Mouse (Mus musculus) erythroblast, adult 5-6 weeks (primary cell): ENCODE measurements around the gene Sh3pxd2b. TPM values are rescaled to one million over a fixed set of nuclear protein-coding genes. Genes with fewer than 3 reads are reported as not detected.

ENCODE experiments used
- ATAC-seq: replicated peaks from 2 replicates; pipeline ENCODE4 v1.8.0; 2016; ENCODE audit warnings: moderate number of reproducible peaks, mild to moderate bottlenecking, moderate TSS enrichment, inconsistent platforms; ENCODE audit not compliant: poor library complexity, low FRiP score, severe bottlenecking
- total RNA-seq, 2 experiments: library from RNA; stranded (forward) in 1 of 2; stranded (reverse) in 1 of 2; fragments of 150-400 nt in 1 of 2; fragments of 200-764, 138-1000 nt in 1 of 2; gene quantifications; 2 replicates each; pipeline versions ENCODE4 v1.2.3 to v1.2.4; 2015 to 2017; ENCODE audit warnings: low replicate concordance in 2 of 2

The Sh3pxd2b gene
- total RNA-seq, 2 experiments from 2014 or later, result 0.85 to 0.96 TPM

DNA sequence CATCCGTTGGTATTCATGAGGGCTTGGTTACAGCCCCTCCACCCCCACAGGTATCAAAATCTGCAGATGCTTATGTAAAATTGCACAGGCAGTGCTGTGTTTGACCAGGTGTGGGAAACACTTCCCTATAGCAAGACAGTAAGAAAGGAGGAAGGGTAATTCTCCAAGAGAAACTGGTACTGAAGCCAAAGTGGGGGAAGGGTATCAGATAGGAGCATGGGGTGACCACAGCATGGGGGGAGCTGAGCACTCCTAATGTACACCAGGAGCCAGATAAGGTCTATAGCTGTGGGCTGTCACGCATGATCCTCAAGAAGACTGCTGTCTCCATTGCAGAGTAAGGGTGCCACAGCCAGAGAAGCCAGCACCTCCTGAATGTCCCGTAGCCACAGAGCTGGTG, 21.4 kb downstream of the Sh3pxd2b start:
- no peak for ATAC-seq

DNA sequence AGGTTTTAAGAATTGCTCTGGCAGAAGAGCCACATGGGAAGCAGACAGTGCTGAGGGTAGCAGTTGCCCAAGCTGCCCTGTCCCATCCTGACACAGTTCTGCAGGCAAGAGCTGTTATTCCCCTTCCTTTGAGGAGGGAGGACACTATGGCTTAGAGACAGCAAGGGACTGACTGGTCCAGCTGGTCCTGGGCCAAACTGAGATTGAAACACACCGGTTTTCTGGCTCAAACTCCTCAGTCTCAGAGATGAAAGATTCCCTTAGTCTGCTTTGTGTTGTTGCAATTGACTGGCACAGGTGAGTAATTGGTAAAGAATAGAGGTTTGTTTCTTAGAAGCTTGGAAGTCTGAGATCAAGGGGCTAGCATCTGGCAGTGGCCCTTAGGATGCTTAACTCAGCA, 23.3 kb downstream of the Sh3pxd2b start:
- ATAC-seq, result no peak

DNA sequence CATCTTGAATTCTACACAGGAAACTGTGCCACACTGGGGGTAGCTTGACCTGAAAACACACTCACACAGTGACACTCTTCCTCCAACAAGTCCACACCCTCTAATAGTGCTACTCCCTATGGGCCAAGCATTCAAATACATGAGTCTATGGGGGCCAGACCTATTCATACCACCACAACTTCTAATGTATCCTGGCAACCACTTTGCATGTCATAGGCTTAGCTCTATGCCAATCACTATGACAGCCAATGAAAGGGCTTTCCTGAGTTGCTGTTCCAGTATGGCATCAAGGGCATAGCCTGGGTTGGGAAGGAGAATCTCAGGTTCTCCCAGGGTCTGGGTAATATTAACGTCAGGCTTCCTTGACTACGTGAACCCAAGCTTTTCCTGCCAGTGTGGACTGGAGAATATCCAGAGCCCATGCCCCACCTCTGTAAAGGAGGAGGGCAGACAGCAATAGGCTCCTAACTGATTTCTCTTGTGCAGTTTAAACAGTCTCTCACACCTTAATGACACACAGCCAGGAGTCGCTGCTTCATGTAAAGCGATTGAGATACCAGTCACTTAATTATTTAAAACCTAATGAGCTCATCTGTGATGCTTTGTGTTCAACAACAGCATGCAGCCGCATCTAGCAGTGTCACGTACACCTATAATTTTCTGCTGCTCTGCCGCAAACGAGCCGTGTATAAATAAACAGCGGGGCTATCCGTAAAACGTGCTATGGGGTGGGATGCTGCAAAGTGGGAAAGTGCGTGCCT, 25.8 kb downstream of the Sh3pxd2b start:
- ATAC-seq, result no peak

DNA sequence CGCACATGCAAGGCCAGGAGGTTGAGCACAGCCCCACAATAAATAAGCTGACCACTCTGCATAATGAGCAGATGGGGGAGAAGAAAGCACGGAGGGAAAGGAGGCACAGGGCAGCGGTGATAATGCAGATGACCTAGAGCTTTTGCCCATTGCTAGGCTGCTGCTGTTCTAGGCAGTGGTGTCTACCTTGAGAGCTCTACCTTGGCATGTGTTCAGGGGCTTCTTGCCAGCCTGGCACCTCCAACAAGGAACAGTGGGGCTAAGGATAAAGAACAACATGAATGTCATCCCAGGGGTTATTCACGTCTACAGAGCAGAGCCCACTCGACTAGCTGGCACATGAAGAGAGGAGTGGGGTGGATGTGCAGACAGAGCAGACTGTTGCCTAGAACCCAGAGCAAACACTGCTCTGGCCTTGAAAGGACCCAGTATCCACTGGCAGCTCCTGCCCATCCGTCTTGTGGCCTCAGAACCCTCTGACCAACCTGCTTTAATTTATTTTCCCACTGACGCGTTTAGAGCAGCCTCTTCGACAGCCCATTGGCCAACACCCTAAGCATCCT, 26.5 kb downstream of the Sh3pxd2b start:
- ATAC-seq, result no peak

DNA sequence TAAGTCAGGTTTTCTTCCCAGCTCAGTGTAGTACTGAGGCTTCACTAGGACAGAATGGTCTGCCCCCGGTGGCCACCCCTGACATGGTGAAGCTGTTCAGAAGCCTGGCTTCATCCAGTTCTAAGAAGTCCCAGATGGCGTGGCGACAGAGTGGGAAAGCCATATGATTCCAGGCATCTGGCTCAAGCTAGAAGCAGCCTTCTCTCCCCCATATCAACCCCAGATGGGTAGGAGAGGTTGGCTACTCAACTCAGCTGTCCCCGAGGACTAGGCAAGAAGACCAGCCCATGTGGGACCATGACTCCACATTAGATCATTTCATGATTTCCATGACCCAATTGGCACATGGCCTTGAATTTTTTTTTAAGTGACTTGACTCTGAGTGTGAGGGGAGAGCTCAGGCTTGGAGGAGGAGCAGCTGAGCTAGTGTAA, 27.5 kb downstream of the Sh3pxd2b start:
- no peak for ATAC-seq

DNA sequence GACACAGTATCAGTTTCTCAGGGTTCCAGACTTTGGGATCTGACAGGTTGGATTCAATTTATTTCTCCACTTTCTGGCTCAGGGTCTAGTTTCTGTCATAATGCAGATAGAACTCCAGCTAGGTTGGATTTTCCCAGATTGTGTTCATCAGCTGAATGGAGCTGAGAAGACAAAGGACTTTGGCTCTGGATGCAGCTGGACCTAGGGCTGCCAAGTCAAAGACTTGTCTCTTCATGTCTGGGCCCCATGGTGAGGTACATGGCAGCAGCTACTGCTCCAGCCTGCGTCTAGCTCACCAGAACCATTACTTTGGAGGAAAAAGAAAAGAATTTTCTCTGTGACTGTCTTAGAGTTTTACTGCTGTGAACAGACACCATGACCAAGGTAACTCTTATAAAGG, 28.5 kb downstream of the Sh3pxd2b start:
- ATAC-seq, result no peak

DNA sequence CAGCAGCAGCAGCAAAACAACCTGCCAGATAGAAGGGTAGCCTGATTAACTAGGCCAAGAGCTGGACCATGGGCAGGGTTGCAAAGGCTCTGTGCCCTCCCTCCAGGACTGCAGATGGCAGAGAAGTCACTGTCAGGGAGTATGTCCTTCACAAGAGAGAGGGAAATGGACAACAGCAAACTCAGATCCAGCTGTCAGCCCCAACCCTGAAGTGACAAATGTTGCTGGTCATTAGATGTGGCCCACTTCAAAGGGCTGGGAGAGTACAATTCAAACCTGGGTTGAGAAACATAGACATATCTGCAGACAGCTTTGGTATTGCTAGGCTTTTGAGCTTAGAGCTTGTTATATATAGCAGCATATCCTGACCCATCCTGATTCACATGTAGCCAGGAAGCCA, 32.3 kb downstream of the Sh3pxd2b start:
- no peak for ATAC-seq

DNA sequence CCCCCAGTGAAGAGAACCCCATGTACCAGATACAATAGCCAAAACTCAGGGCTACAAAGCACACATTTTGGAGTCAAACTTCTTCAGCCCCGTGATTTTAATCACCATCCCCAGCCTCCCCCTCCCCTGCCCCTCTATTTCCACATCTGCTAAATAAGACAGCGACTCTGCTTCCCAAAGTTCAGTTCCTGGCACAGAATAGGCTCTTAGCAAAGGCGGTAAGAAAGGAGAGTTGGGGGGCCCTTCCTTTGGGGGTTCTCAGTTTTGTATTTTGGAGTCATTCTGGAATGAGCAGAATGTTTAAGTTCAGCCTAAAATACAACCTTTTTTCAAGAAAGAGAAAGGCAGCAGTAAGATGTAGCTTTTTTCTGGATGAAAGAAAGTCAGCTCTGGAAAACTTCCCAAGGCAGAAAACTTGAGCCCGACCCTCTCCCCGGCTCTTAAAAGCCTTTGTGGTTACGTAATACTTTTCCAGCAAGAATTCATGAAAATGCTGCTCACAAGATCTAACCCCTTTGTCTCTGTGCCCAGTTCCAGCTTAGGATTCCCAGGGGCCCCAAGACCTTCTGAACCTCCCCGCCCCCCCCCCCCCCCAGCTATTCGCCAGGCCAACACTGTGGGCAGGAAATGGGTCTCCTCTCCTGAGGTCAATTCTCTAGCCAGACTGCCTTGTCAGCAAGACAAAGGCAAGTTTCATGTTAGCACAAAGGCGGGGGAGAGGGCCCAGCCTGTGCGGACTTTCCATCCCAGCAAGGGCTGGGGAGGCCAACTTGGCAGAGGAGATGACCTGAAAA, 35.9 kb downstream of the Sh3pxd2b start:
- ATAC-seq, result no peak

DNA sequence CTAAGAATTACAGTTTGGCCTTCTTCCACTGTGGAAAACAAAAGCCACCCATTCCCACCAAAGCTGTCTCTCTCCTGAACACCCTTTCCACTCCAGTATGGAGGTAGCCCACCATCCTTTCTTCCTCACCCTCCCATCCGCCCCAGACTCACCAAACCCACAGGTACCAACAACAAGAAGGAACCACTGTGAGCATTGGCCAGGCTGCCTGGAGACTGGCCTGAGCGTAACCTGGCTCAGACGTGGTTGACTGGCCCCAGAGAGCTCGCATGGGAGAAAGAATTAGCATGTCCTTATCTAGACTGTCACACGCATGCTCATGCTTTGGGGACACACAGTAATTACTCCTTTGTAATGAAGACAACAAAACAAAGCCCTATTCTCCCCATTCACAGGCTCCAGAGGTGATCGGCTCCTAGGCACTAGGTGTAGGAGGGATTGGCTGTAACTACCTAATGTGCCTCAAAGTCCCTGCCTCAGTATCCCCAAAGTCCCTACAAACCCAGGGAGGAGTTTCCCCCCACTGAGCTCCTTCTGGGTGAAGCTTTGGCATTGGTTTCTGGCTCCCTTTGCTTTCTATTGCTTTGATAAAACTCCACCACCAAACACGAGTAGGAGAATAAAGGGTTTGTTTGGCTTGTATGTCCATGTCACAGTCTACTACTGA, 36.6 kb downstream of the Sh3pxd2b start:
- no peak for ATAC-seq

DNA sequence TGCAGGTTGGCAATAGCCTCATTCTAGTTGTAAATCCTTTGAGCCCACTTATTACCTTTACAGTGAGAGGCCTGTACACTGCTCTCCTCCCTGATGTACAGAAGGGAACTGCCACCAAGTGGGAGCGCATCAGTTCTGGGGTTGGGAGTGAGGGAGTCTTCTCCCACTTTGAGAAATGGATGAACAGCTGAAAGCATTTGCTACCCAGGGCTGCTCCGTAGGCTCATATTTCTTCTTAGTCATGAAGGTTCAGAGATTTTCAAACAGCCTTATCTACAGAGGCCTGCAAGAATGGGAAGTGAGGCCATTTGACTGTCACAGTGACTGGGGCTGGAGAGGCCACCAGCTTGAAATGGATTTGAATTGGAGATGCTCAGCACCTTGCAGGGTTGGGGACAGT, 38.4 kb downstream of the Sh3pxd2b start:
- ATAC-seq, result no peak

DNA sequence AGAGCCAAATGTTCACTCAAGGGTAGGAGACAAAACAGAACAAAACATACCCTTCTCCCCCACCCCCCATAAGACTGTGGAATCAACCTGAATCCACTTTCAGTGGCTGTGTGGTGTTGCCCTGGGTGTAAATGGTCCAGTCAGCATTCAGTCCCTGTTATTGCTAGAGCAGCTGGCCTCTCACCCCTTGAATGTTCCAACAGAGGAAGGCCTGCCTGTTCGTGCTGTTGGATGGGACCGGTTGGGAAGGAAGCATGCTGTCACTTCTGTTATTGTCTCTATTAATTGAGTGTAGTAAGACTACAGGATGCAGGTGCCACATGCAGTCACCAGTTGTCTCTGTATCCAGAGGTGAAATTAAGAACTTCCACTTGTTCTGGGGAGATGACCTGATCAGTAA, 40.4 kb downstream of the Sh3pxd2b start:
- no peak for ATAC-seq

DNA sequence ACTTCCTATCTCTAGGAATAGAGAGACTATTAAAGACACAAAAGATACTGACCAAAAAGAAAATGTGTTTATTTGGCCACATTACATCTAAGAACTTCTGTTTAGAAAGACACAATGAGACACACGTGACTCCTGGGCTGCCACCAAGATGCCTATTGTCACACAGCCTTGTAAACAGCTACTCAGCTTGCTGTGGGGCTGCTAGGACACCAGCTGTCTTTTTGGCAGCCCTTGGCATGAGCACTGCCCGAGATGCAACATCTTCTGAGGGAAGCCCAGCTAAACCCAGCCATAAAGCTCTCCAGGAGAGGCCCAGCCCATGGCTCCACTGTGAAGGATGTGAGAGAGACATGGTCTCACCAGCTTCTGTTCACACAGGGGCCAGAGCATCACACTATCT, 45.5 kb downstream of the Sh3pxd2b start:
- no peak for ATAC-seq

DNA sequence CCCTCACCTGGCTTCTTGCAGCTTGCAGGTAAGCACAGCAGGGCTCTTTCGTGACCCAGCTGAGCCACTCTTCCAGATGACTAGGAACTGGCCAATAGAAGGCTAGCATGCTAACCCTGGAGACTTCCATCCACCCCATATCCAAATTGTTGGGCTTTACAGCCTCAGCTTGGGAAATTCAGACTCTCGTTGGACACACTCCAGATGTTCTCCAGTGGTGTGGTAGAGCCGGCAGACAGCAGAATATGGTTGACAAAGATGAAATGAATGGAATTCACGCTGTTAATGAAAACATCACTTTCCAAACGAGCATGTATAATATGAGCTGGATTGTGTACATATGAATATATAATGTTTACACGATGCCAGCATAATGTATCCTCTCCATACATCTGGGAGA, 48.2 kb downstream of the Sh3pxd2b start:
- ATAC-seq, result no peak

DNA sequence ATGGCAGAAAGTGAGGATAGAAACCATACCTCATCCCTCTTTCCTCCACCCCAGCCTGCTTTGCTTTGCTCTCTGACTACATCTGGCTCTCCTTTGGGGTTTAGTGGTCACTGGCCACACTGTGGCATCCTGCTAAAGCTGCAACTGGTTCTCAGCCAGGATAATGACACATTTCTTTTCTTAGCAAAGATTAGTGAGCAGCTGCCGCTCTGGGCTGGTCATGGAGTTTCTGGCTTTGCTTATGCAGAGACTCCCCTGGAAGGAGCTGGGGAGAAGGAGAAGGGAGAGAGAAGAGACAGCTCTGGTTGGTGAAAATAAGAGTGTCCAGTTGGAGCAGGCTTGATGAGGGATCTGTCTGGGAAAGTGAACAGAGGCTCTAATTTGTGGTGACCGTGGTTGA, 50.8 kb downstream of the Sh3pxd2b start:
- no peak for ATAC-seq

DNA sequence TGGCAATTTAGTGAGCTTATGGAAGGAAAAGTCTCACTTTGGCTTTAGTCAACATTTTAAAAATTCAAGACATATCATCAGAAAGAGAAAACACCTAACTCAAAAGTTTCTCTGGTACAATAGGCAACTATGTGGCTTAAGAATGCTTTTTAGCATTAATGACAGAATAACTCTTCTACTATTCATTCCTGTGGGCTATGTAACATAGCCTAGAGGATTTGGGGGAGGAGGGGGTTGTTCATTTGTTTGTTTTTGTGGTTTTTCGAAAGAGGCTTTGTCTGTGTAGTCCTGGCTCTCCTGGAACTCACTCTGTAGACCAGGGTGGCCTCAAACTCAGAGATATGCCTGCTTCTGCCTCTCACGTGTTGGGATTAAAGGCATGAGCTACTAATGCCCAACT, 51.6 kb downstream of the Sh3pxd2b start:
- no peak for ATAC-seq

DNA sequence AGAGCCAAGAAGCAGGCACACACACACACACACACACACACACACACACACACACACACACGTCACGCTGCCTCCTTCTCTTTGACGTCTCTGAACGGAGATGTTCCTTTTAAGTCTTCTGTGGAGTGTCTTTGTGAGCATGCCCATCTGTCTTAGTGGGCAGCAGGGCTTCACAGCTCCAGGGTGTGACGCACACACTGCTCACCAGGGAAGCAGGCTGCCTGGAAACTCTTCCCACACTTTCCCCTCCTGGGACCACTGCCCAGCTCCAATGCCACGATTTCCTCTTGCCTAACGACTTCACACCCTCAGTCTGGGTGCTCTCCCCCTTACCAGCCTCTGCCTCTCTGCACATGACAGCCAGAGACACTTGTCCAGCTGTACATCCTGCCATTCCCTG, 55.1 kb downstream of the Sh3pxd2b start:
- no peak for ATAC-seq

DNA sequence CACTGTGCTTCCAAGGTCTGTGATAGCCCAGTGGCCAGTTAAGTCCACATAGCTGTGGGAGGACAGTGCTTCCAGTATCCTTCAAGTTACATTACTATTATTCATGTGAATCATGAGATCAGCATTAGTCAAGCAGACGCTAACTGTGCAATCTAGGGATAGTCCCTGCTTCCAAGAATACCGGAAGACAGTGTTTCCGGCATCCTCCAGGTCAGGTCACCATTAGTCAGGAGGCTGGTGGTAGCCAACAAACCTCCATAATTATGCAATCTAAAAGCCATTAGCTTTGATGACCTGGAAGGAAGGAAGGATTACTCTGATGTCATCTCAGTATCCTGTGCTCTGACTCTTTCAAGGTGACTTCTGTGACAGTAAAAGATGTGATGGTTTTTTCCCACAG, 57.1 kb downstream of the Sh3pxd2b start:
- no peak for ATAC-seq

DNA sequence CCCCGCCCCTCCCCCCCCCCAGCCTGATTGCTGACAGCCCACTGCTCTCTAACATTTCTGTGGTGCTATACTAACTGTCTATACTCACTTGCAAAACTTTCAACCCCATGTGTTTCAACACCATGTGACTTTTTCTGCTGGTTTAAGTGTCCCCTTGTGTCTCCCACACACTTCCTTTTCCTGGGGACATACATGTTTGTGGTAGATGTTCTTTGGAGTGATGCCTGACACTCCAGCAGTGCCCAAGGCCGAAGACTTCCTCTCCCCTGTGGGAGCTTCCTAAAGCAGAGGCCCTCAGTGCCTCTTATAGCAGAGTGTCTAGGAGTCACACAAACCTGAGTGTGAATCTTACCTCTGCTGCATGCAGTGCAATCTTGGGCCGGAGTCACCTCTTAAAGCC, 60.2 kb downstream of the Sh3pxd2b start:
- ATAC-seq, result no peak

DNA sequence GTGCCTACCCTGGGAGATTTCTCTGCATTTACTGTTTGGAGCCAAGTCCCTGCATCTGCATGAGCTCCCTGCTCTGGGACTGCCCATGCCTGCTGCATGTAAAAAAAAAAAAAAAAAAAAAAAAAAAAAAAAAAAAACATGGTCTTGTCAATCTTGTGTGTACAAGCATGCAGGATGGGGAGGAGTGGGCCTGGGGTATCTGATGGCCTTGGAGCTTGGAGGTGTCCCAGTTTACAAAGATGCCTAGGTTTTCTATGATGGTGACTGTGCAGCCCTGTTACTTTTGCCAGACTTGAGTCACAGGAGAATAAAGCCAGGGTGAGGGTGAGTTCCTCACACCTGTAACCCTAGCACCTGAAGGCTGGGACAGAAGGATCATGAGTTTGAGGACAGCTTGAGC, 61.4 kb downstream of the Sh3pxd2b start:
- ATAC-seq, result no peak

DNA sequence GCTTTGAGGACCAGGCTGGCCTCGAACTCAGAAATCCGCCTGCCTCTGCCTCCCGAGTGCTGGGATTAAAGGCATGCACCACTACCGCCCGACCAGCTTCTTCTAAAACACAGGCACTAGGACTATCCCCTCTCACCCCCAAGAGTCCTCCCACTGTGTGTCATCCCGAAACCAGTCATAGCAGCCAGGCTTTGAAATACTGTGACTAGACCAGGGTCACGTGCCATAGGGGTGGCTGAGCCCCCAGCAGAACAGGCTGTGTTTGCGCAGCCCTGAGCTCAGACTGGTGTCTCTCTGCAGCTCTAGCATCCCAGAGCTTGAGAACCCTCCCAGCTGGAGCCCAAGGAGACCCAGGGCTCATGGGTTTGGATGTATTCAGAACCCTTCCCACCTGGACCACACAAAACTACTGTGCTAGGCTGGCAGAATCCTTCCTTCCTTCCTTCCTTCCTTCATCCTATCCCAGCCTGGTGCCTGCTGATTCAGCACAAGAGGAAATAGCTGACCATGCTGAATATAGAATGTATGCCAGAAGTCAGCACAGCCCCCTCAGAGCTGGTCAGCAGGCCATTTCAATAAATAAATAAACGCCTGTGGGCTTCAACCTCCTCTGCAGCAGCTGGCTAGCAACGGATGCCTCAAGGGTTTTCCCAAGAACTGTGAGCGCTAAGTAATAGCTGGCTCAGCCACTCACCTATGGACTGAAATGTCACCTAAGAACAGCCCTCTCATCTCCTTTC, 62.4 kb downstream of the Sh3pxd2b start:
- ATAC-seq, result no peak
